Mouse (Mus musculus) midbrain, embryonic 10.5 days (tissue): ENCODE measurements around the gene Cwf19l1. TPM values are rescaled to one million over a fixed set of nuclear protein-coding genes. Genes with fewer than 3 reads are reported as not detected.
A peak's percentile ranks its signal among the peaks of the same experiment; 100 is the strongest.

Source experiments
- DNase-seq: peaks from one replicate; pipeline ENCODE4 v3.0.0-alpha.2; 2017; ENCODE audit warnings: low spot score
- H3K27ac ChIP-seq: fragments of 300-500 bp; sonication (generic); replicated peaks from 2 replicates; pipeline ENCODE4 v1.5.1; 2016; ENCODE audit warnings: mild to moderate bottlenecking
- H3K27me3 ChIP-seq: fragments of 300-500 bp; sonication (generic); 2 replicates; pipeline ENCODE4 v1.6.1; 2016; ENCODE audit warnings: low read depth, mild to moderate bottlenecking; ENCODE audit not compliant: poor library complexity, severe bottlenecking
- H3K36me3 ChIP-seq: fragments of 300-500 bp; sonication (generic); 2 replicates; pipeline ENCODE4 v1.6.1; 2016; ENCODE audit warnings: mild to moderate bottlenecking, moderate library complexity
- H3K4me1 ChIP-seq: fragments of 300-500 bp; sonication (generic); 2 replicates; pipeline ENCODE4 v1.6.1; 2016
- H3K4me3 ChIP-seq: fragments of 300-500 bp; sonication (generic); 2 replicates; pipeline ENCODE4 v1.5.1; 2016; ENCODE audit warnings: mild to moderate bottlenecking, moderate library complexity
- H3K9me3 ChIP-seq: fragments of 300-500 bp; sonication (generic); replicated peaks from 2 replicates; pipeline ENCODE4 v1.6.1; 2016; ENCODE audit warnings: mild to moderate bottlenecking
- WGBS: fragments of 180-500 bp; shearing (Covaris S2); methylation state at CpG from one replicate; pipeline ENCODE4 v1.1.7; 2016; 5-methylcytosine and 5-hydroxymethylcytosine counted together
- polyA plus RNA-seq: library from polyadenylated mRNA; unstranded; fragments of >200 nt; fragmentation: Nextera tagmentation; extraction: Ambion mirVana; gene quantifications from 2 replicates; pipeline ENCODE4 v1.2.1, GENCODE M21; 2016

Gene Cwf19l1
- polyA plus RNA-seq, 1 experiment from 2014 or later = 42.1 TPM

DNA sequence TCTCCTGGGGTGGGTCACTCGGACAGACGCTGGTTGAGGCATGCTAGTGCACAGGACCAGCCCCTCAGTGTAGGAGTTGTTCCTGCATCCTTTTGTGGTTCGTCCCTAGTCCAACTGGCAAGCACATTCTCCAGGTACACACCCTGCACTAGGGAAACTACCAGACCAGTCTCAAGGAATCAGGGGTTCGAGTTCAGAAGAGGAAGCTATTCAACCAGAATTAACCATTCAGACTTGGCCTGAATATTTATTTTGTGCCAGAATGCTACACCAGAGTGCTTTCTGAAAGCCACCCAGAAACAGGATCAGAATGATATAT, 65.8 kb downstream of the Cwf19l1 start:
- Histone ChIP-seq H3K4me1 (peaks cover 23% of the 10 kb centered on the region), H3K9me3 (no peaks in the 10 kb centered on the region), H3K27ac (peak overlapping the region; percentile 86), H3K27me3 (peaks cover 8% of the 10 kb centered on the region; the same call in 1 of the 2 replicates), H3K36me3 (peaks cover 15% of the 10 kb centered on the region), H3K4me3 (peak overlapping the region; percentile 82)
- DNase-seq = no peak
- WGBS = 14% methylated on average over 4 of the region's 4 CpGs

DNA sequence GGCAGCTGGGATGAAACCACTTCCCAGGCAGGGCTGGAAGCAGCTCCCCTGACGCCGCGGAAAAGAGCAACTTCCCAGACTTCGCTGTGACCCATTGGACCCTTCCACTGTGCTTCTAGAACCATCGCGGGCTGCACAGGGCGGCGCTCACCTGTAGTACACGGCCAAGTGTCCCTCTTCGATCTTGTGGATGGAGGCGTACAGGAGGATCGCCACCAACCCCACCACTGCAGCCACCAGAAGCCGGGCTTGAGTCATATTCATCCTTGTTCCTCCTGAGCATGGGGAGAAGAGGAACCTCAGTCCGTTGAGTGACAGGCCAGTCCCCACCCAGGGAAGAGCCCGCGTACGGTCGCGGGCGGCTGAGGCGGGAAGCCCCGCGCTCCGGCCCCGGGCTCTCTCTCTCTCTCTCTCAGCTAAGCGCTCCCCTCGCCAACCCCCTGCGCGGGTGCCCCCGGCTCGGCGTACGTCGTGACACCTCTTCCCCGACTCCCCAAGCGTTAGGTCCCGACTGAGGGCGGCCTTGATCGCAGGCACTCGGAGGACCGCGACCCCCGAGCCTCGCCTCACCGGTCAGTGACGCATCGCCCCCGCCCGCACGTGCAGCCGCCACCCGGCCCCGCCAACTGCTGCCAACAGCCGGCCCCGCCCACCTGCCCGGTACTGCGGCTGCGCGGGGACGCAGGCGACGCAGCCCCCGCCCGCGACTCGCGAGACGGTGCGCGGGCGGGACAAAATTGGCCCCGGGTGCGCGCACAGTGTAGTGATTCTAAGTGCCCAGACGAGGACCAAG, 66.4 kb downstream of the Cwf19l1 start, which contains the start of gene Erlin1:
TSS of gene Erlin1 (minus strand) at position 665 of the 793 bp plus-strand sequence.
- Histone ChIP-seq H3K27ac (peak within 1 kb of the TSS; percentile 86), H3K9me3 (no peaks in the 10 kb centered on the region)
- WGBS = under 1% methylated on average over 75 of the region's 75 CpGs

DNA sequence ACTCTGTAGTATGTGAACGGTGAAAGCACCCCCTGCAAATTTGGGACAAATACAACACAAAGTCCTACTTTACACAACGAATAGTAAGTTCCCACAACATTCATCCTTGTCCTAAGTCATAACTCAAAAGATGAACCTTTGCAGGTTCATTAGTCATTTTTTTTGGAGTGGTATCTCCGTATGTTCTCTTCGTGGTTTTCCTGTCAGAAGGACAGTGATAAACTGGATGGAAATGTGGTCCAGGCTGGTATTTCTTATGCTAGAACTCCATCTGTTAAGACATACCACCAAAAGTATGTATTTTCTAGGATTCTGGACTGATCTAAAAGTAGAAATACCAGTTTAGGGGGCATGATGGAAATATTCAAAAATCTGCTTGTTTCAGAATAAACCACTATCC, 67.4 kb downstream of the Cwf19l1 start:
- Histone ChIP-seq H3K27me3 (peaks cover 8% of the 10 kb centered on the region; the same call in 1 of the 2 replicates), H3K27ac (no peak overlapping the region), H3K4me3 (peak overlapping the region; percentile 82), H3K36me3 (peaks cover 13% of the 10 kb centered on the region; the same call in 1 of the 2 replicates), H3K9me3 (no peaks in the 10 kb centered on the region), H3K4me1 (peaks cover 23% of the 10 kb centered on the region)
- DNase-seq = no peak
- 89% methylated on average over 4 of the region's 4 CpGs for WGBS

More for the DNA sequence above, 66.4 kb downstream of the Cwf19l1 start, which contains the start of gene Erlin1:
- DNase-seq = peak; percentile 87
- H3K4me3 ChIP-seq = peak within 1 kb of the TSS; percentile 82
- H3K27me3 ChIP-seq = peaks cover 8% of the 10 kb centered on the region; the same call in 1 of the 2 replicates
- H3K36me3 ChIP-seq = peaks cover 12% of the 10 kb centered on the region; the same call in 1 of the 2 replicates
- H3K4me1 ChIP-seq = peaks cover 23% of the 10 kb centered on the region

DNA sequence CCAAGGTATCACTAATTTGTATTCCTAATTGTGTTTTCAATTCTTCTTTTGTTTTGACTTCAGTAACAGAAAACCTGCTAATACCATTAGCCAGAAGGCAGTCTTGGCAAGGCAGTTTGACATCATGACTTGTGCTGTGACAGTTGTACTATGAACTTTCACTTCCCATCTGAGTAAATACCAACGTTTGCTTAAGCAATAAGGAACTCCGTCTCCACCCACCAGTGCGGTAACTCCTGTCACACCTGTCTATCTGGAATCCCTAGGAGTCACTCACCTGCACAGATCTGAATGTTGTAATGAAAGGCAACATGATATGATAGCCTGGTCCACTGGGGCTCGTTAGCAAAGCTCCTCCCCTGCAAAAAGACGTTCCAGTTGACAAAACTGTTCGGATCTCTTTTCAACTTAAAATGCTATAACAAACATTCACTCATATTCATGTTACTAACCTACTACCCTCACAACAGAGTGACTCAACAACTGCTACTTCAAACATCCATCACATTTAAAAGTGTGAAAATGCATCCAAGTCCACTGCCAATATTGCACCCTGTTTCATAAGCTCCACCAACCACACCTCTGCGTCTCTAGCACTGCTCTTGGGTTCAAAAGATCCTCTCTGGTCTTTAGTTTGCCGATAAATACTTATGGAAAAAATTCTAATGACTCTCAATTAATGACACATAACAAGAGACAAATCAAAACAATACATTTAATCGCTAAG, 68.2 kb downstream of the Cwf19l1 start:
- Histone ChIP-seq H3K27me3 (peaks cover 8% of the 10 kb centered on the region; the same call in 1 of the 2 replicates), H3K36me3 (peaks cover 11% of the 10 kb centered on the region; the same call in 1 of the 2 replicates), H3K4me1 (peaks cover 23% of the 10 kb centered on the region), H3K4me3 (no peak overlapping the region), H3K9me3 (no peaks in the 10 kb centered on the region), H3K27ac (no peak overlapping the region)
- DNase-seq = no peak
- WGBS = 90% methylated on average over 9 of the region's 9 CpGs

DNA sequence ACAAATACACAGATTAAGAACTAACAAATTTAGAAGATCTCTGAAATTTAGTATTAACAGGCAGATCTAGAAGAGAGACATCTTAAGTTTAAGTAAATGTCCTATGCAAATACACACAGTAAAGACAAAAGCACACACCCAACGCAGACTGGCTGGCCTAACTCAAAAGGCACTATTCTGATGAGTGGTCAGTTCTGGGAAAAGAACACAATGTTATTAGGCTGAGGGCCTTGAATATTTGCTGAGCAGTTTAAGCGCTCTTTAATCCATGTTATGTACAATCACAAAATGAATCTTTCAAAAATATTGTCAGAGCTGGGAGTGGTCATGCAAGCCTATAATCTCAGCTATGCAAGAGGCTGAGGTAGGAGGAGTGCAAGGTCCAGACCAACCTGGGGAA, 70.9 kb downstream of the Cwf19l1 start:
- Histone ChIP-seq H3K4me1 (peaks cover 16% of the 10 kb centered on the region), H3K4me3 (no peak overlapping the region), H3K9me3 (no peaks in the 10 kb centered on the region), H3K36me3 (peaks cover 24% of the 10 kb centered on the region), H3K27me3 (peaks cover 8% of the 10 kb centered on the region; the same call in 1 of the 2 replicates), H3K27ac (no peak overlapping the region)
- DNase-seq = no peak
- 91% methylated on average over 2 of the region's 2 CpGs for WGBS

DNA sequence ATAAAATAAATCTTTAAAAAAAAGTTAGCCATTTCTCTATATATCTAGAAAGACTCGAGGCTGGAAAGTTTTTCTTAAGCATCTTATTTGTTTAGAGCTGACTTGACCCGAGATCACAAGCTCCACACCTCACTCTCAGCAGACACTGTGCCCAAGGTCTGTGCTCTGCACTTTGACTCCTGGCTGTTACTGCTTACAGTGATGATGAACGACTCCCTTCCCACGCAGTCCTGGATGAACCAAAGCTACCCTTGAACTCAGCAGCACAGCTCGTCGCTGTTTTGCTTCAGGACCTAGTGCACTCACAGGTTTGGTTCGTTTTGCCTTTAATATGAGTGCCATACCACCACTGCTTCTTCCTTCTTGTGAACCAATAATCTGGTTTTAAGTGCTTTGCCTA, 71.9 kb downstream of the Cwf19l1 start:
- 92% methylated on average over 7 of the region's 7 CpGs for WGBS
- H3K36me3 ChIP-seq = peaks cover 32% of the 10 kb centered on the region
- H3K27ac ChIP-seq = no peak overlapping the region
- no peaks in the 10 kb centered on the region for H3K9me3 ChIP-seq
- peaks cover 8% of the 10 kb centered on the region; the same call in 1 of the 2 replicates for H3K27me3 ChIP-seq
- no peak overlapping the region for H3K4me3 ChIP-seq
- peaks cover 7% of the 10 kb centered on the region for H3K4me1 ChIP-seq
- no peak for DNase-seq

DNA sequence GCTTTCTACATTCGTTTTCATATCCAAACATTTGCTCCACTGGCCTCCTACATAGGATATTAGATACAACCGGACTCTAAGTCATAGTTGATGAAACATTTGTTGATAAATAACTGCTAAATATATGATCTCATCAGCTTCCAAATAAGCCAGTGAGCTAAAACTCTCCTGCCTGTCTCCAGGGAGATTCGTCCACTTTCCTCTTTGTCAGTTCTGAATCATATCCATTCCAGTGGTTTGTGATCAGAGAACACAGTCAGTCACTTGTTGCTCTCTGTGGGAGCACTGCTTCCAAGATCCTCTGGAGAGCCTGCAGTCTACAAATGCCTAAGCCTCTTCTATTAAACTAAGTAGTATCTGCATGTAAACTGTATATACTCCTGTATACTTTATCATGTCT, 75.5 kb downstream of the Cwf19l1 start:
- H3K27me3 ChIP-seq = no peaks in the 10 kb centered on the region
- peaks cover 52% of the 10 kb centered on the region for H3K36me3 ChIP-seq
- no peaks in the 10 kb centered on the region for H3K4me1 ChIP-seq
- no peaks in the 10 kb centered on the region for H3K9me3 ChIP-seq
- 89% methylated on average over 3 of the region's 3 CpGs for WGBS
- no peak overlapping the region for H3K4me3 ChIP-seq
- DNase-seq = no peak
- no peak overlapping the region for H3K27ac ChIP-seq

Other genes starting within 250 kb of the Cwf19l1 start
- 16.5 and 17.0 TPM in 2 replicates for gene Dnmbp, start 195.7 kb downstream of the Cwf19l1 start, polyA plus RNA-seq
- gene Cpn1, start 149.3 kb downstream of the Cwf19l1 start, polyA plus RNA-seq = 0.22 and 0.42 TPM in 2 replicates
- not detected in 2 replicates for gene Cyp2c23, start 106.7 kb downstream of the Cwf19l1 start, polyA plus RNA-seq
- gene Erlin1, start 66.1 kb downstream of the Cwf19l1 start, polyA plus RNA-seq = 22.2 and 23.6 TPM in 2 replicates
- 47.8 and 51.2 TPM in 2 replicates for gene Chuk, start 28.4 kb downstream of the Cwf19l1 start, polyA plus RNA-seq
- 107 and 108 TPM in 2 replicates for gene Bloc1s2, start 10.6 kb upstream of the Cwf19l1 start, polyA plus RNA-seq
- gene Pkd2l1, start 56.6 kb upstream of the Cwf19l1 start, polyA plus RNA-seq = 0.15 TPM in 1 of 2 replicates, not detected in the other
- 0.17 and 0.30 TPM in 2 replicates for gene Scd3, start 67.4 kb upstream of the Cwf19l1 start, polyA plus RNA-seq
- gene Scd2, start 157.8 kb upstream of the Cwf19l1 start, polyA plus RNA-seq = 326 and 382 TPM in 2 replicates
- 0.06 TPM in 1 of 2 replicates, not detected in the other for gene Scd4, start 197.2 kb upstream of the Cwf19l1 start, polyA plus RNA-seq